Mouse (Mus musculus) gastrocnemius, adult 18-20 months (tissue): ENCODE results near the gene Gdpd3. TPM values are rescaled to one million over a fixed set of nuclear protein-coding genes. Genes with fewer than 3 reads are reported as not detected.
"Not testable (repeated sequence)": the region's sequence is repeated elsewhere in the genome, so short reads cannot be mapped to it uniquely, and the experiment has no call there.

ENCODE experiments used
- DNase-seq: peaks from one replicate; pipeline ENCODE4 v3.0.0; 2021; ENCODE audit warnings: low spot score
- long read RNA-seq, 2 experiments: library from polyadenylated mRNA; stranded (forward); transcript quantifications; one replicate each; pipeline ENCODE4 v2.0.0; 2021
- total RNA-seq, 2 experiments: library from RNA; stranded (reverse); gene quantifications; 2 replicates each; pipeline ENCODE4 v1.2.3; 2021

Gene Gdpd3
- total RNA-seq = under 1 TPM in 1 of 2 experiments, not detected in 1; 0.46 TPM
- long read RNA-seq, experiment 1 = 0 reads
- long read RNA-seq, experiment 2, partial matches to known transcripts = 0 of 2 reads
- long read RNA-seq, experiment 2, other reads (novel, unspliced or antisense) = 2 of 2 reads

GRCm38 (mm10) chr7:126766201-126766600 lies at the start of gene Gdpd3:
Gdpd3 (plus strand) TSS chr7:126766334.
- DNase-seq = no peak

- DNase-seq = no peak
Observed at GRCm38 (mm10) chr7:126717566-126717965, 48.6 kb upstream of the Gdpd3 start.

- DNase-seq = no peak
Observed at GRCm38 (mm10) chr7:126718787-126719337, 47.3 kb upstream of the Gdpd3 start.

GRCm38 (mm10) chr7:126721635-126722034 lies 44.5 kb upstream of the Gdpd3 start:
- no peak for DNase-seq

- DNase-seq = no peak
Observed at GRCm38 (mm10) chr7:126725077-126725476, 41.1 kb upstream of the Gdpd3 start.

- DNase-seq = no peak
Observed at GRCm38 (mm10) chr7:126725667-126726066, 40.5 kb upstream of the Gdpd3 start.

- DNase-seq = not testable (repeated sequence)
Observed at GRCm38 (mm10) chr7:126730256-126730789, 35.8 kb upstream of the Gdpd3 start.

- no peak for DNase-seq
Observed at GRCm38 (mm10) chr7:126736122-126736521, 30.0 kb upstream of the Gdpd3 start.

- no peak for DNase-seq
Observed at GRCm38 (mm10) chr7:126739551-126739950, 26.6 kb upstream of the Gdpd3 start.

- no peak for DNase-seq
Observed at GRCm38 (mm10) chr7:126740132-126740735, 25.9 kb upstream of the Gdpd3 start.

- DNase-seq = no peak
Observed at GRCm38 (mm10) chr7:126740977-126741376, 25.2 kb upstream of the Gdpd3 start.

GRCm38 (mm10) chr7:126741452-126741851 lies 24.7 kb upstream of the Gdpd3 start:
- no peak for DNase-seq

- DNase-seq = no peak
Observed at GRCm38 (mm10) chr7:126741964-126742482, 24.1 kb upstream of the Gdpd3 start.

- no peak for DNase-seq
Observed at GRCm38 (mm10) chr7:126746066-126746465, 20.1 kb upstream of the Gdpd3 start.

GRCm38 (mm10) chr7:126746798-126747197 lies 19.3 kb upstream of the Gdpd3 start:
- no peak for DNase-seq

- DNase-seq = no peak
Observed at GRCm38 (mm10) chr7:126748824-126749223, 17.3 kb upstream of the Gdpd3 start.

GRCm38 (mm10) chr7:126749582-126750343 lies 16.4 kb upstream of the Gdpd3 start:
- no peak for DNase-seq

- DNase-seq = peak; percentile 83
Observed at GRCm38 (mm10) chr7:126754866-126755265, 11.3 kb upstream of the Gdpd3 start.

- no peak for DNase-seq
Observed at GRCm38 (mm10) chr7:126758539-126758938, 7.6 kb upstream of the Gdpd3 start.

GRCm38 (mm10) chr7:126759050-126759671 lies 7.0 kb upstream of the Gdpd3 start, which contains the start of gene Mapk3:
Mapk3 (plus strand) TSS chr7:126759601.
- DNase-seq = peak; percentile 88

- no peak for DNase-seq
Observed at GRCm38 (mm10) chr7:126759672-126760390, 6.3 kb upstream of the Gdpd3 start.
